Mouse (Mus musculus) testis, postnatal 14 days (tissue): ENCODE results near the gene Plekha1.

Experiments
- DNase-seq: peaks from one replicate; pipeline ENCODE4 v3.0.0; 2021; ENCODE audit warnings: low spot score

The Plekha1 gene

DNA sequence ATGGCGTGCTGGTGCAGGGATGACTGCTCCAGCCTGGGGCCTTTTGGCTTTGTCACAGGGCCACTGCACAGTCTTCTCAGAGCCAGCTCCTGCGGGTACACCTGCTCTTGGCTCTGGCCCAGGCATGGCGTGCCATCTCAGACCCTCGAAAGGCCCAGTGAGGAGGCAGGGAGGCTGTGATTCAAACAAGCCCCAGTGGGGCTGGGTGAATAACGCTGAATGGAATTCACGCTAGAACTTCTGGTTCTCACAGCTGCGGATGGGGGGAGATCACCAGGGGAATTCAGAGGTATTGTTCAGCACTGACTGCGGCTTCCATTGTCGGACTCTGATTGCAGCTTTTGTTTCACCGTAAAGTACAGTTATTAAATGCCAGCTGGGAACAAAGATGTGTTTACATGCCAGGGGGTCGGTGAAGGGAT lies 4.8 kb upstream of the Plekha1 start:
- DNase-seq: peak; percentile 52

DNA sequence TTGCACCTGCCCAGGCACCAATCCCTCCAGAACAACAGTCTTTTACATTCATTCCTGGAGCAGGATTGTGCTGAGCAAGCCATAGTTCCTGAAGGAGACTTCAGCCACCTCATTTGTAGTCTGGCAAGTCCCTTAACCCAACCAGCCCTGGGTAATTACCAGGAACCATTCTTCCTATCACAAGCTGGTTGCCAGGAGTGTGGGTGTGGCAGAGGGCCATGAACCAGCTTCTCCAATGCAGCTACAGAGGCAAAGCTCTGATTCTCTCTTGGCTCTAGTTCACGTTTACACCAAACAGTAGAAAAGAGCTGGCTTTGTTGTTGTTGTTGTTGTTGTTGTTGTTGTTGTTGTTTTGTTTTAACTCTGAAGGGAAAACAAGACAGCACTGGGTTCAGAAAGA lies 3.1 kb upstream of the Plekha1 start:
- no peak for DNase-seq

DNA sequence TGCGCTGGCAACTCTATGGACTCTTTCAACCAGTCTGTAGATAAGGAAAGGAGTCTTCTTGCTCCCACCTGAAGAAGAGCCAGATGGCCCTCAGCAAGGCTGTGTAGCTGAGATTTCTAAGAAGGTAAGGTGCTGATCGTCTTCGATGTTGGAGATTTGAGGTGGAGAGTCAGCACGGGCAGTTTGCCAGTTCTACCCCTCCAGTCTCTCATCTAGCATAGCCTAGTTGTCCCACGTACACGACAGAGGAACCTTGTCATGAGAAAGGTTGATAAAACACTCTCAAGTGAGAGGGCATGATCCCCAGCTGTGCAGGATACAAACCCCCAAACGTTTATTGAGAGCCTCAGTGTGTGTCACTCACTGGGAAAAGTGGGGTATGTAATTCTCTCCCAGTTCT lies 845 bp upstream of the Plekha1 start:
- DNase-seq: no peak

DNA sequence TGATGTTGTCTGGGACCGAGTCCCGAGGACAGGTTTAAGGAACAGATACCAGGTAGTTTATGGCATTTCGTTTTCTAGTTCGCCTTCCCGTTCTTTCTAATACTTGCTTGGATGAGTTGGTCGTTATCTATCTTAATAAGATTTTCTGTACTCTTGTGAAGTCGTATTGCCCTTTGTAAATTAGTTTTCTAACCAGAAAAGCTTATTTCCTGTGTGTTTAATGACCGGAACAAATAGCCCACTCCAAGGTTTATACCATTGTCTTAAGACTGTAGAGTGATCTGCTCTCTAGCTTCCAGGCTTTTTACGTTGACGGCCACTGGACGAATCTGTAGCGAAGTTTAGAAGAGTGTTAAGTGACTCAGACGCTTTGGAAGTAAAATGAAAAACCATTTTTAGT lies 1.1 kb downstream of the Plekha1 start:
- DNase-seq: no peak

DNA sequence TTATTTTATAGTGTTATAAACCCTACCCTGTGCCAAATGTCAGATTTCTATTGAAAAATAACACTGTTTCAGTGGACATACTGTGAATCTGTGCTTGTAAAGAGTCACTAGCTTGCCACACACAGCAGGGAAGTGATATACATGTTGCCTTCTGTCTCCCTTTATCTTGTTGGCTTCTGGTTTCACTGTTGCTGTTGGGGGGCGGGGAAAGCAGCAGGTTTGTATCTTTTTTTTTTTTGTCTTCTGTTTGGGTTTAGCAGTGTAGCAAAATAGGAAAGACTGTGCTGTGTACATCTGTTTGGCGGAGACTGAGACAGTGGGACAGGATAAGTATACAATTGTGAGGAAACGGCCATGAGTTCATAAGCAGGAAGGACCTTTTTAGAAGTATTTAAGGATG lies 1.7 kb downstream of the Plekha1 start:
- DNase-seq: peak; percentile 68

DNA sequence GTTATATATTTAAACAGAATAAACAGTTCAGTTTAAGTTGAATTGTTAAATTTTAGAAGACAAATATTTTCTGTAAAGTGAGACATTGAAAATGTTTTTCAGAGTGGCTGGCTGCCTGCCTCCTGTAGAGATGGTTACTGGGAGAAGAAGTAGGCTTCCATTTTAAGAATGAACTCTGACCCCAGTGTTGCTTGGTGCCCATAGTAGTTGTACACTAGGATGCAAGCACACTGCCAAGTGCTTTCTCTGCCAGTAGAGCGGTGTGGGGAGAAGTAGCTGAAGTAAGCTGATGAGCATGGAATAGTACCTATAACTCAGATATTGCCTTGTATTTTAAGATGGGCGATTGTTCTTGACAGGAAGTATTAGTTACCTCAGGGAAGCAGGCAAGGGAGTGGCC lies 18.6 kb downstream of the Plekha1 start:
- DNase-seq: no peak

DNA sequence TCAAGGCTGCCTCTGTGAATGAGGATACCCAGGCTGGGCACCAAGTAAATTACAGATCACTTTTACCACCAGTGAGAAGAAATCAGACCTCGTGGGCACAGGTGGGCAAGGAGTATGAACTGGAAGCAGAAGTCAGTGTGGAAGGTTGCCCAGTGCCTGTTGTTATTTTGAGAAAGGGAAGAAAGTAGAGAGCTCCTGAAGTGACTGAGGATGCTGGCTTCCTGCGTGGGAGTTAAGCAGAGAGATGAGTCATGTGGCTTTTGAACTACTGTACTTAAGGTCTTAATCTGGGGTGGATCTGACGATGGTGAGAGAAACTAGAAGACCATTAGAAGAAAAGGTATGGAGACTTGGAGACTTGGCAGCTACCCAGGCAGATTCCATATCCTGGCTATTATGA lies 20.7 kb downstream of the Plekha1 start:
- no peak for DNase-seq

DNA sequence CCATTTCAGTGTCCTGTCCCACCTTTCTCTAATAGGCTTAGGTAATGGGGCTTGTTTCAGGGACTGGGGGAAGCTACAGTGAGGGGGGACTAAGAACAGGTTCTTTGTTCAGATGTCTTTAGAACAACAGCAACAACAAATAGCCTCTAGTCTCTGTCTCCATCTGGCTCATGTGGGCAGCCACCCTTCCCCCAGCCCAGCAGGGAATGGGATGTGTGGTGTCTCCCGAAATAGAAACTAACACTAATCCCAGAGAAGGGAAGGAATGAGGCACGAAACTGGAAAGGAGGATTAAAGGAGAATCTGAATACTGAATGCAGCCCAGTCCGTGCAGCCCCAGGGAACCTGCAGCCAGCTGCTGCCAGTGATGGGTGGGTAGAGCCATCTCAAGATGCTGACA lies 22.4 kb downstream of the Plekha1 start:
- no peak for DNase-seq

DNA sequence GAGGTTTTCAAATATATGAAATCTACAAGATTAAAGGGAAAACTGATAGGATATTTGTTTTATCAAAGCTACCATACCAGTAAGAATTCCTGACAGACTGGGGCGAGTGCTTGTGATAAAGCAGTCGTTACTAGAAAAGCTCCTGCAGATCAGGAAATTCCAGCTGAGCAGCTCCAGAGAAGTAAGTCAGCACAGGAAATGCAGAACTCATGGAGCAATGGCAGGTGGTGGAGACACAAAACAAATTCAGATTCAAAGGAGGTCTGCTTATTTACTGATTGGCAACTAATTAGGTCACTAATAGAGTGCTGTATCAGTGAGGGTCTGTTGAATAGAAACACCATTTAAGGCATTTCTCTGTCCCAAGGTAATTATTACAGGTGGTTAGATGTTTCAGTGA lies 25.3 kb downstream of the Plekha1 start:
- no peak for DNase-seq

DNA sequence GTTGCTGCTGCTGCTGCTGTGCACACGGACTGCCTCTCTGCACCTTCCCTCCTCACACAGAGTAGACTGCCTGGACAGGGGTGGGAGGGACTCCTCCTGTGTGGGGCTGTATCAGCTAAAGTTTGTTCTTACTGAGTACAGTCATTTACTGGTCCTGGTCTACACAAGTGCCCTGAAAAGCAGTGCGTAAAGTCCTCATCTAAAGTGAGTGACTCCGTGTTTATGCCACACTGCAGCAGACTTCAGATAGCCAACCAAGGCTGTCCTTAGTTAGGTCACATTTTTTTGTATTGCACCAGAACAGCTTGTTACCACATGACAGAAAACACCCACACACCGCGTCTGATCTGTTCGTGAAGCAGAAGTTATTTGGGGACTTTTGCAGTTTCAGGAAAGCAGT lies 27.4 kb downstream of the Plekha1 start:
- DNase-seq: peak; percentile 40

DNA sequence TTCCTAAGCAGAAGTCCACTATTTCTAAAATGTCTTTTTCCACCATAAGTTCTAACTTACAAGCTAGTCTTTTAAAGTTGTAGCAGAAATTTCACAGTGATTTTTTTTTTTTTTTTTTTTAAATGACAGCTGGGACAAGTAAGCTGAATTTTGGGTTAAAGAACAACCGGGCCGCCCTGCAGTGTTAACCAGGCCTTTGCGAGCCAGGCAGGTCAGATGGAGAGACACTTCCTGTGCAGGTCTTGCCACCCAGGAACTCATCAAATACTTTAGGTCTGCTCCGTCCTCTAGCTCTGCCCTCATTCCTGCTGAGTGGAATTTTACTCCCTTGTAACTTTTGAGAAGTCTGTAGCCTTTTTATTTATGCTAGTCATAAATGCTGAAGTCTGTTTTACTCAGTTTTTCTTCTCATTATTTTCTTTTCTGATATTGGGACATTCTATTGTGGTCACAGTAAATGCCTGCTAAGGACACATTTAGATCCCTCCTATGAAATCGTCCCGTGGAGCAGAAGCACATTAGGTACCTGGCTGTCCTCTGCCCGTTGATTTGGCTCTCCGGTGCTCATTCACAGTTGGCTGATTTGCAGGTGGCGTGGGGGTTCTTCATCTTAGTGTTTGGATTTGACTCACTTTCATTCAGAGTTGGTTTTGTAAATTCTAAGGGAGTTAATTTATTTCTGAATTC lies 29.5 kb downstream of the Plekha1 start:
- DNase-seq: no peak

DNA sequence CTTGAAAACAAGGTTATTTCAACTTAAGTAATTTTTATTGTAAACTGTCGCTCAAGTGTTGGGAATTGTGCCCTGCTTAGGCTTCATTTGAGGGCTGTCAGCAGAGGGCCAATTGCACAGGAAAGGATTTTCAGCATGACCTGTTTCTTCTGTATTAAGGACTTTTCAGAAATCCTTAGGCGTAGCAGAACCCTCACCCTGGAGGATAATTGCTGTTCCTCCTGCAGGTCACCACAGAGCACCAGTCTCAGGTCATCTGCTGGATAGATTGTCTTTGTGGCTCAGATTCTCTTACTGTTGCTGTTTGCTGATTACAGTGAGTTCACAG lies 30.0 kb downstream of the Plekha1 start:
- no peak for DNase-seq

DNA sequence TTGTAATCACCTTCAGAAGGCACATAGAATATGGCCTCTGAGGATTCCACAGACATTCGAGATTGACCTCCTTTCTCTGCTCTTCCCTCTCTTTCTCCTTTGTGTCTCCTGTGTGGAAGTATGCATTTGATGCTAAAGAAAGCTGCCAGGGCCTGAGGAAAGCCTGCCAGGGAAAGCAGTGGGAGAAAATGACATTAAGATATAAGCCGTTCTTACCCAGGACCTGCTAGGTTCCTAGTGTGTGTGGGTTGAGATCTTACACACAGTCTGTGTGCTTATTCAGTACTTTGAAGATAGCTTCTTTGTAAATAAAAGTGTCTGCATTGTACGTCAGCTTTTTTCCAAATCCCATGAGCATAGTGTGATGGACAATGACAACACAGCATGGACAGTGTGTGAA lies 30.5 kb downstream of the Plekha1 start:
- DNase-seq: no peak

DNA sequence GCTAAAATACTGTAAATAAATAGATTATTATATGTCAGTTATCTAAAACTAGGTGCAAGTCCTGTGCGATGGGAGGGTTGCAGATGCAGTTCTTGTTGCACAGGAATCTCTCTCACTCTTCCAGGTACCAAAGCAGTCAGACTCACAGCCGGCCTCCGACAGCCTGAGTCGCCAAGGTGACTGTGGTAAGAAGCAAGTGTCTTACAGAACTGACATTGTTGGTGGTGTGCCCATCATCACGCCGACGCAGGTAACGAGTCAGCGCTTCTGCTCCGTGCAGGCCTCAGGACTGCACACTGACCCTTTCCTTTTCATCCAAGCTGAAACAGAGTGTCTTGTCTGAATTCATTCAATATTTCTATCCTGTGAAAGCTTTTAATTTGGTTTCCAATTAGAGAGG lies 31.6 kb downstream of the Plekha1 start:
- DNase-seq: no peak

DNA sequence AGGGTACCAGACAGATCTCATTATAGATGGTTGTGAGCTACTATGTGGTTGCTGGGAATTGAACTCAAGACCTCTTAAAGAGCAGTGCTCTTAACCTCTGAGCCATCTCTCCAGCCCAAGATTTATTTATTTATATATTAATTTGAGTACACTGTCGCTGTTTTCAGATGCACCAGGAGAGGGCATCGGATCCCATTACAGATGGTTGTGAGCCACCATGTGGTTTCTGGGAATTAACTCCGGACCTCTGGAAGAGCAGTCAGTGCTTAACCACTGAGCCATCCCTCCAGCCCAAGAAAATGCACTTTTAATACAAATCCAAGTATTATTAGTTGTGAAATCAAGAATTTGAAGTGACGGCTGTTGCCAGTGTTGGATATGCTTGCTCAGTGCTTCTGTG lies 32.8 kb downstream of the Plekha1 start:
- no peak for DNase-seq

DNA sequence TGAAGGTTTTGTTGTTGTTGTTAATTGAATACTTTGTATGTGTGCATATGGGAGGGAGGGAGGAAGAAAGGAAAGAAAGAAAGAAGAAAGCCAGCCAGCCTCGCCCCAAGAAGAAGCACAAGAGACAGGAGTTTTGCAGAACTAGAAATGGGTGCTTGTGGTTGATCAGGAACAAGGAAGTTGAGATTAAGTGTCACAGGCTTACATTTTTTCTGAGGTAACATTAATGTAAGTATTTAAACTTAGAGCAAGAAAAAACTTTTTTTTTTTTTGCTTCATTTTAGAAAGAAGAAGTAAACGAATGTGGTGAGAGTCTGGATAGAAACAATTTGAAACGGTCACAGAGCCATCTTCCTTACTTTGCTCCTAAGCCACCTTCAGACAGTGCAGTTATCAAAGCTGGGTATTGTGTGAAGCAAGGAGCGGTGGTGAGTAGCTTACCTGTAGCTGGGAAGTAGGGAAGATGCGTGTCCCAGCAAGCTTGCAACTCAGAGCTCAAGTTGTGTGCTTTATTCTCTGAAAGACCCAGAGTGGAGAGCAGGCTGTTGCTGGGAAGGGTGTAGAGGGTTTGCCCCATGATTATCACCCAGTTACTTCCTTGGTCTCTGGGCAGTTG lies 34.8 kb downstream of the Plekha1 start:
- no peak for DNase-seq

DNA sequence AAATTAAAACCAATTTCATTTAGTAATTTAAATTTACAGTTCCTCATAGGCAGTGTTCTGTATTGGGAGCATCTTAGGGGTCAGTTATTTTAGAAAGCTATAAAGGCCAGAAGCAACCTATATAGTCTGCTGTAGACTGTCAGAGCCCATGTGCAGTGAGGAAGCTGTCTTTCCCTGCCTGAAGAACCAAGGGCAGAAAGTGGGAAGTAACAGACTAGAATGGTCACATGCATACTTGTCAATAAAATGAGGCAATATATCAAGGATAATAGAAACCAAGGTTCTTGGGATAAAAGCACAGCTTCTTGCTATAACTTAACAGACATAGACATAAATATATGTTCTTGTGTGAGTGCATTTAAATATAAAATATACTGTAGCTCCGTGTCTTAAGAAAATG lies 37.4 kb downstream of the Plekha1 start:
- no peak for DNase-seq

DNA sequence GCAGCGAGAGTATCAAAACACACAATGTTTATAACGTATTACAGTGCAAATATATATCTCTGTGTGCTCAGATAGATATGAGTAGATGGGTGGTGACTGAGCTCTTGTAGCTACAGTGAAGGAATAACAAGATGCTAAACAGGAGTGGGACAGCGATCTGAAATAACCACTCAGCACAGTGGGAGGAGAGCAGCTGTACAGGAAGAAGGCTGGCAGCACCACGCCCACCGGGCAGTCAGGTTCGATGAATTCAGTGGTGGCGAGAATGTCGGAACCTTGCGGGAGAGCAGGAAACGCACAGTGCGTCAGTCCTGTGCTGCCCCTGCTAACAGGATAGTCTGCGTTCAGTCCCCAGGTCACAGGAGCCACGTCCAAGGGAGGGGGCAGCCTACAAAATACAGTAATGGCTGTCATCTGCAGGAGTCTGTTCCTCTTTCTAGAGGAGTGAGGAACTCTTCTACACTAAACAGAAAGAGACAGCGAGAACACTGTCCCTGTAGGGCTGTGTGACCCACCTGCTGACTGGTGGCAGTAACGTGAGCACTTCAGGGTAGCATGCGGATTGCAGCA lies 38.0 kb downstream of the Plekha1 start:
- no peak for DNase-seq

DNA sequence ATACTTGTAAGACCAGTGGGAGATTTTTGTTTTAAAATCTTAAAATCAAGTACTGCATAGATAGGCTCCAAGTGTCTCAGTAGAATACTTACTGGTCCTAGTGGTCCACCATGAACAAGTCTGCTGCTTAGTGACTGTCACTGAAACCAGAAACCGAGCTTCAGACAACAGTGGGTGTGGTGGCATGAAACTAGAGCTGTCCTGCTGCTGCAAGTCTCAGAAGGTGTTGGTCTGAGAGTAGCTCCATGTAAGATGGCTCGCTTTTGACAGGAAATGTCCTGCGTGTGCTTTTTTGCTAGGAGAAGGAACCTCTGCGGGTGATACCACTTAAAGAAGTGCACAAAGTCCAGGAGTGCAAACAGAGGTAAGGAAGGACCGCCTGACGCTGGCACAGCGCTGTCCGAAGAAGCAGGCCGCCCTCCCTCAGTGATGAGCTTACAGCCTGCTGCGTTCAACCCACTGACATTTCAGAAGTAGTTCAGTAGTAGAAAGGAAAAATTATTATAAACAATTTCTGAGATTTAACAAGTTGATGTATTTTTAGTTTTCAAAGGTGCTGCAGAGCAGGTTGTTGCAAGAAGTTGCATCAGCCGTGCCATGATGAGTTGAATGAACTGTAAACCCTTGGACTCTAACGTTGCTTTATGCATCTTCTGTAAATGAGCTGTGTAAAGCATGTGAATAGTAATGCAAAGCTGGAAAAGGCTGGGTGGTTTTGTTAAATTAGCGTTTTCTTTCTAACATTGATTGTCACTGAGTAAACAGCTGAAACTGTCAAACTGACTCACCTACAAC lies 39.2 kb downstream of the Plekha1 start:
- no peak for DNase-seq

DNA sequence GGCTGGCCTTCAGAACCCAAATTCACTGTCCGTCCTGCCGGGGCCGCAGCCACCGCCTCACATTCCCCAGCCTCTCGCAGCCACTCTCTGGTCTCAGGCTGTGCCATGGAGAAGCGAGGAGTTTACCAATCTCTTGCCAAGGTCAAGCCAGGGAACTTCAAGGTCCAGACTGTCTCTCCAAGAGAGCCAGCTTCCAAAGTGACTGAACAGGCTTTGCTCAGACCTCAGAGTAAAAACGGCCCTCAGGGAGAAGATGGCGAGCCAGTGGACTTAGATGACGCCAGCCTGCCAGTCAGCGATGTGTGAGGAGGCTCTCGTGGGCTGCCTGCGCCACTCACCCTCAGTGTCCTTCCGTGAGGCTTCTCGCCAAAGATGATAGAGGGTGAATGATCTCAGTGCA lies 45.3 kb downstream of the Plekha1 start:
- peak; percentile 17 for DNase-seq

DNA sequence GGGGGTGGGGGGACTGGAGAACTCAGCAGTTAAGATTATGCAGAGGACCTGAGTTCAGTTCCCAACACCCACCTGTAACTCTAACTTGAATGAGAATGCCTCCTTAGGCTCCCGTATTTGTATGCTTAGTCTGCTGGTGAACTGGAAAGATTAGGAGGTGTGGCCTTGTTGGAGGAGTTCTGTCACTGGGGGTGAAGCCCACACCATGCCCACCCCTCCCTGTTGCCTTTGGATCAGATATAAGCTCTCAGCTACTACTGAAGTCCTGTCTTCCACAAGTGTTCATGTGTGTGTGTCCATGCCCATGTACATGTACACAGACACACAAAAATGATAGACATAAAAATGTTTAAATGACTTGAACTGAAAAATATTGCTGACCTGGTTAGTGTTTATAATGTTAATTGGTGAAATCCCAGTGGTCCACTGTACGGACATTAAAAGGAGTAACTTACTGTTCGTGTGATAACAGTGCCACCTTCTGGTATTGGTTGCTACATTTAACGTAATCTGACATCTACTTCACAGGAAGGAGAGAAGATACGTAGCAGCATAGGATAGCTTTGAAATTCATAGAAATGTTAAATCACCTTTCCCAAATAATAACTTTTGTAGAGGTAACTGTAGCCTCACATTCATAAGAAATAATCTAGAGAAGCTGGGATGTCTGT lies 49.3 kb downstream of the Plekha1 start:
- DNase-seq: no peak

DNA sequence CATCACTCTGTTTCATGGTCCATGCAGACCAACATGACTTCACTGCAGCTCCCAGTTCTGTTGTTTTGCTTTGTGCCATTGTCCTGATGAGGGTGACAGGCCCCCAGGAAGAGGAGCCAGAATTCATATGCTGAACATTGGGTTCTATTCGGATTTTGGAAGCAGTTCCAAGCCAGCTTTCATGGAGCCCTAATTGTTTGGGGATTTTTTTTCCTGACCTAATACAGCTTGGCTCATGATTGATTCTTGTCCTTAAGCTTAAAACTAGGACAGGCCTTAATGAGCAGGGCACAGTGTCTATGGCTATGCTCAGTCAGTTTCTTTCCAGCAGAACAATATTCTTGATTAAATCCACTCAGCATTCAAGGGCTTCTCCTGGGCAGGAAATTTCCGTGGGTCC lies 52.7 kb downstream of the Plekha1 start:
- no peak for DNase-seq
